Mouse (Mus musculus): ENCODE data around the gene Kcnab2. TPM values are rescaled to one million over a fixed set of nuclear protein-coding genes. Genes with fewer than 3 reads are reported as not detected.

Kcnab2 gene
- polyA plus RNA-seq, 1 experiment from 2014 or later: 10.5 TPM

DNA sequence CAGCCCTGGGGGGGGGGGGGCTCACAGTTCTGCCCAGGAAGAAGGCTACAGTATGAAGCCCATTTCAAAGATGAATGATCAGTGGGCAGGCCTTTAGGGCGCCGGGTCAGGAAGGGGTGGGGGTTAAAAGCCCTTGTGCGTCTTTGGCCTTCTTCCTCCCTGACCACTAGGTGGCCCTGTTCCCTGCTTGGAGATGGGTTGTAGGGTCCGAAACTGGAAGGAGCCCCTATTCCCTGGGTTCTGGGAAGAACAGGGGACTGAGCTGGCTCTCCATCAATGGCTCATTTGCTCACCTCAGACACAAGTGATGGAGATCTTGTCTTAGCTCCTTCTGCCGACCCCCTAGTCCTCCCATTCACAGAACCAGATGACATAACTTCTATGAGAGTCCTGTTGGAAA is 134.4 kb downstream of the Kcnab2 start:
- DNase-seq (ENCODE audit: low spot score) (peak; percentile 65), ATAC-seq (replicated peaks; ENCODE audit: low FRiP score) (no peak)
- peaks cover 12% of the 10 kb centered on the region for H3K4me1 ChIP-seq (replicated peaks; ENCODE audit: control insufficient read depth, insufficient read depth, low read length)
- H3K4me3 ChIP-seq (ENCODE audit: low read depth, low read length): no peak overlapping the region
- H3K4me2 ChIP-seq (ENCODE audit: low read depth, low read length, severe bottlenecking): no peak overlapping the region
- no peaks in the 10 kb centered on the region for H3K36me3 ChIP-seq (ENCODE audit: control insufficient read depth, insufficient read depth, low read length)
- no peak overlapping the region for H3K9ac ChIP-seq (ENCODE audit: low read length)
- WGBS: 15% methylated on average over 5 of the region's 5 CpGs
- H3K9me3 ChIP-seq (ENCODE audit: control insufficient read depth, low read length): no peaks in the 10 kb centered on the region
- peaks cover 25% of the 10 kb centered on the region for H3K27me3 ChIP-seq (ENCODE audit: control insufficient read depth, insufficient read depth, low read length)
- H3K27ac ChIP-seq (ENCODE audit: low read depth, low read length): no peak overlapping the region

Other genes with a start within 250 kb of the Kcnab2 start
- 6.1 and 6.6 TPM in 2 replicates for gene Gpr153, start 203.6 kb downstream of the Kcnab2 start, polyA plus RNA-seq (2014; fragmentation: Nextera tagmentation; extraction: Ambion mirVana)
- 0.53 and 1.0 TPM in 2 replicates for gene Hes3, start 186.2 kb downstream of the Kcnab2 start, polyA plus RNA-seq (2014; fragmentation: Nextera tagmentation; extraction: Ambion mirVana)
- gene Icmt, start 180.6 kb downstream of the Kcnab2 start, polyA plus RNA-seq (2014; fragmentation: Nextera tagmentation; extraction: Ambion mirVana): 22.1 and 23.6 TPM in 2 replicates
- gene Rnf207, start 158.9 kb downstream of the Kcnab2 start, polyA plus RNA-seq (2014; fragmentation: Nextera tagmentation; extraction: Ambion mirVana): 0.60 and 1.2 TPM in 2 replicates
- 310 and 360 TPM in 2 replicates for gene Rpl22, start 152.1 kb downstream of the Kcnab2 start, polyA plus RNA-seq (2014; fragmentation: Nextera tagmentation; extraction: Ambion mirVana)
- gene Chd5, start 139.2 kb downstream of the Kcnab2 start, polyA plus RNA-seq (2014; fragmentation: Nextera tagmentation; extraction: Ambion mirVana): 1.3 and 1.5 TPM in 2 replicates
- gene Nphp4, start 1.2 kb downstream of the Kcnab2 start, polyA plus RNA-seq (2014; fragmentation: Nextera tagmentation; extraction: Ambion mirVana): 5.9 and 7.6 TPM in 2 replicates